ENCODE assay signal across 26 mouse cellular contexts in the genomic region with DNA sequence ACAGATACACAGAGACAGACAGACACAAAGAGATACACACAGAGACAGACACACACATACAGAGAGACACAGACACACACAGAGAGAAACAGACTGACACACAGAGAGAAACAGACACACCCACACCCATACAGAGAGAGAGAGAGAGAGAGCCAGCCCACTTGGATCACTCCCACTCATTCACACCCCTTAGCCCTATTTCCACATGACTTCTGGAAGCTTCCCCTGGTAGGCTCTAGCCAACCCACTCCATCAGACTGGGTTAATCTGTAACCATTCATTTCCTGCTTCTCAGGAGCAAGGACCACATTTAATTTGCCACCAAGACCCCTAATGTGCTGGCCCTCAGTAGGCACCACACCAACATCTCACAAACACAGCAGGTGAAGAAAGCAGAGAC. TPM values are rescaled to one million over a fixed set of nuclear protein-coding genes. Genes with fewer than 3 reads are reported as not detected.
DNase-seq lines count a peak whose midpoint lies in the region; ATAC-seq and TF ChIP-seq lines count a peak whose summit lies in the region.
"Had no signal": no experiment of that assay in that cellular context is flagged by ENCODE, and none has a peak within 500 bp of the region (broad histone marks: within the 10 kb centered on the region; RNA-seq: fewer than 3 reads in every experiment).

No protein-coding gene starts in this region.

- H3K27ac ChIP-seq in intestine, embryonic 15.5 days, result no peak overlapping the region
- H3K27ac ChIP-seq in intestine, postnatal 0 days (ENCODE audit: low read depth, low read length), result no peak overlapping the region
- no peak overlapping the region for H3K27ac ChIP-seq in lung, embryonic 16.5 days (ENCODE audit: low read length)
- peak overlapping the region; percentile 59 for H3K27ac ChIP-seq in brown adipose tissue, adult 24 weeks (replicated peaks; ENCODE audit: low read depth, low read length)
- H3K27ac ChIP-seq in liver, embryonic 16.5 days (ENCODE audit: low read length), result no peak overlapping the region
- H3K27ac ChIP-seq: embryonic facial prominence, embryonic 13.5 days; forebrain, embryonic 12.5 days; heart, embryonic 15.5 days; hindbrain, embryonic 13.5 days; layer of hippocampus, adult 2 months; limb, embryonic 12.5 days; midbrain, embryonic 13.5 days had no signal

- H3K4me2 ChIP-seq in intestine, embryonic 15.5 days (replicated peaks), result no peak overlapping the region
- no peak overlapping the region for H3K4me2 ChIP-seq in intestine, postnatal 0 days (replicated peaks; ENCODE audit: low read depth)
- H3K4me2 ChIP-seq in lung, embryonic 16.5 days (ENCODE audit: low read depth, low read length), result no peak overlapping the region
- 0 out of 2 replicates have a peak overlapping the region, but pooled peaks have one; percentile 12 for H3K4me2 ChIP-seq in liver, embryonic 16.5 days (ENCODE audit: low read depth, low read length)
- H3K4me2 ChIP-seq: embryonic facial prominence, embryonic 13.5 days; forebrain, embryonic 12.5 days; heart, embryonic 15.5 days; hindbrain, embryonic 13.5 days; limb, embryonic 12.5 days; lung, embryonic 14.5 days; midbrain, embryonic 13.5 days had no signal

- H3K4me1 ChIP-seq in intestine, embryonic 15.5 days (replicated peaks), result peaks cover under 1% of the 10 kb centered on the region
- no peaks in the 10 kb centered on the region for H3K4me1 ChIP-seq in intestine, postnatal 0 days (replicated peaks; ENCODE audit: control insufficient read depth, insufficient read depth, low read length)
- peaks cover 6% of the 10 kb centered on the region; the same call in 1 of the 2 replicates for H3K4me1 ChIP-seq in lung, embryonic 16.5 days (replicated peaks; ENCODE audit: control insufficient read depth, insufficient read depth, low read length)
- peaks cover under 1% of the 10 kb centered on the region for H3K4me1 ChIP-seq in brown adipose tissue, adult 24 weeks (ENCODE audit: control insufficient read depth, insufficient read depth, insufficient read length, low read length)
- H3K4me1 ChIP-seq in liver, embryonic 16.5 days (ENCODE audit: control insufficient read depth, low read depth, low read length), result no peaks in the 10 kb centered on the region
- H3K4me1 ChIP-seq: embryonic facial prominence, embryonic 13.5 days; forebrain, embryonic 12.5 days; hindbrain, embryonic 13.5 days; limb, embryonic 12.5 days; midbrain, embryonic 13.5 days had no signal

- no peaks in the 10 kb centered on the region for H3K36me3 ChIP-seq in intestine, embryonic 15.5 days
- H3K36me3 ChIP-seq in intestine, postnatal 0 days (ENCODE audit: control insufficient read depth, insufficient read depth), result no peaks in the 10 kb centered on the region
- H3K36me3 ChIP-seq in lung, embryonic 16.5 days (ENCODE audit: control insufficient read depth, insufficient read depth, low read length), result no peaks in the 10 kb centered on the region
- H3K36me3 ChIP-seq in liver, embryonic 16.5 days (ENCODE audit: control insufficient read depth, insufficient read depth), result no peaks in the 10 kb centered on the region
- H3K36me3 ChIP-seq: embryonic facial prominence, embryonic 13.5 days; forebrain, embryonic 12.5 days; heart, embryonic 15.5 days; hindbrain, embryonic 13.5 days; limb, embryonic 12.5 days; midbrain, embryonic 13.5 days had no signal

- ATAC-seq in intestine, embryonic 15.5 days, result 0 out of 2 replicates have a peak, but pooled peaks have one; percentile 39
- ATAC-seq in intestine, postnatal 0 days, result no peak
- ATAC-seq in lung, embryonic 16.5 days (ENCODE audit: low read depth), result peak; percentile 49; the same call in 1 of the 2 replicates
- ATAC-seq in liver, embryonic 16.5 days (ENCODE audit: low read depth), result peak; percentile 81
- ATAC-seq in megakaryocyte, adult 5-6 weeks (ENCODE audit: poor library complexity, severe bottlenecking), result no peak
- ATAC-seq: midbrain, embryonic 13.5 days had no signal

- H3K4me3 ChIP-seq in intestine, embryonic 15.5 days (replicated peaks), result no peak overlapping the region
- no peak overlapping the region for H3K4me3 ChIP-seq in intestine, postnatal 0 days (ENCODE audit: low read depth, low read length)
- no peak overlapping the region for H3K4me3 ChIP-seq in lung, embryonic 16.5 days (ENCODE audit: low read length)
- H3K4me3 ChIP-seq in brown adipose tissue, adult 24 weeks (ENCODE audit: insufficient read depth, low read depth, low read length), result no peak overlapping the region
- H3K4me3 ChIP-seq in liver, embryonic 16.5 days (ENCODE audit: low read depth, low read length), result no peak overlapping the region
- H3K4me3 ChIP-seq: embryonic facial prominence, embryonic 13.5 days; erythroblast, embryonic 14.5 days; forebrain, embryonic 12.5 days; heart, embryonic 15.5 days; hindbrain, embryonic 13.5 days; layer of hippocampus, adult 2 months; limb, embryonic 12.5 days; midbrain, embryonic 13.5 days had no signal

- TF ChIP-seq CTCF in intestine, postnatal 0 days (IDR thresholded peaks at IDR 0.05; ENCODE audit: low read depth), result no peak

- no peaks in the 10 kb centered on the region for H3K27me3 ChIP-seq in intestine, embryonic 15.5 days (replicated peaks)
- H3K27me3 ChIP-seq in intestine, postnatal 0 days (replicated peaks; ENCODE audit: control insufficient read depth, insufficient read depth, low read length), result 0 out of 2 replicates have a peak, but pooled peaks cover 4% of the 10 kb centered on the region
- no peaks in the 10 kb centered on the region for H3K27me3 ChIP-seq in lung, embryonic 16.5 days (ENCODE audit: control insufficient read depth, insufficient read depth, low read depth, low read length)
- no peaks in the 10 kb centered on the region for H3K27me3 ChIP-seq in liver, embryonic 16.5 days (ENCODE audit: control insufficient read depth, insufficient read depth, low read depth, low read length)
- H3K27me3 ChIP-seq: embryonic facial prominence, embryonic 13.5 days; forebrain, embryonic 12.5 days; heart, embryonic 15.5 days; hindbrain, embryonic 13.5 days; midbrain, embryonic 13.5 days had no signal

- no peak for DNase-seq in lung, adult 18-20 months
- DNase-seq in layer of hippocampus, postnatal 25 days (ENCODE audit: extremely low spot score in 1 of 2, low spot score in 1 of 2), result no peak
- DNase-seq: adrenal gland, adult 2 months; cerebellum, adult 18-20 months; cerebellum, postnatal 25 days; embryo, embryonic 11 days; heart, postnatal 36 days; kidney, postnatal 10 days; lung, embryonic 14.5 days; right cerebral cortex, postnatal 14 days; thymus, postnatal 25 days had no signal

- H3K9me3 ChIP-seq in intestine, embryonic 15.5 days, result no peaks in the 10 kb centered on the region
- H3K9me3 ChIP-seq in intestine, postnatal 0 days (ENCODE audit: control insufficient read depth), result no peaks in the 10 kb centered on the region
- no peaks in the 10 kb centered on the region for H3K9me3 ChIP-seq in lung, embryonic 16.5 days (ENCODE audit: control insufficient read depth, low read length)
- H3K9me3 ChIP-seq in liver, embryonic 16.5 days (replicated peaks; ENCODE audit: control insufficient read depth, low read length), result no peaks in the 10 kb centered on the region
- H3K9me3 ChIP-seq: embryonic facial prominence, embryonic 13.5 days; forebrain, embryonic 12.5 days; heart, embryonic 15.5 days; hindbrain, embryonic 13.5 days; limb, embryonic 12.5 days; midbrain, embryonic 13.5 days had no signal

- H3K9ac ChIP-seq in intestine, embryonic 15.5 days, result no peak overlapping the region
- no peak overlapping the region for H3K9ac ChIP-seq in intestine, postnatal 0 days (ENCODE audit: low read depth, low read length)
- H3K9ac ChIP-seq in lung, embryonic 16.5 days (ENCODE audit: low read length), result no peak overlapping the region
- no peak overlapping the region for H3K9ac ChIP-seq in liver, embryonic 16.5 days (ENCODE audit: low read depth, low read length)
- H3K9ac ChIP-seq: embryonic facial prominence, embryonic 13.5 days; forebrain, embryonic 12.5 days; heart, embryonic 15.5 days; hindbrain, embryonic 13.5 days; limb, embryonic 12.5 days; lung, embryonic 14.5 days; midbrain, embryonic 13.5 days had no signal

RNA-seq across cellular contexts. Expression of a gene that starts 42.9 kb away (rescaled TPM):
- 1.8 and 2.2 TPM in 2 replicates for polyA plus RNA-seq in intestine, embryonic 15.5 days (2015; fragmentation: Nextera tagmentation; extraction: Ambion mirVana)
- 1.5 TPM in 2 replicates for polyA plus RNA-seq in intestine, postnatal 0 days (2015; fragmentation: Nextera tagmentation; extraction: Ambion mirVana)
- 1.8 and 2.3 TPM in 2 replicates for polyA plus RNA-seq in lung, embryonic 16.5 days (2015; fragmentation: Nextera tagmentation; extraction: Ambion mirVana)
- polyA plus RNA-seq in brown adipose tissue, adult 24 weeks (2012; ENCODE audit: insufficient read depth, insufficient read length, missing spikeins), result 0.99 and 1.8 TPM in 2 replicates
- polyA plus RNA-seq in liver, embryonic 16.5 days (2015; fragmentation: Nextera tagmentation; extraction: Ambion mirVana), result 0.04 and 0.07 TPM in 2 replicates
- total RNA-seq in megakaryocyte, adult 5-6 weeks (2015), result 6.8 and 8.5 TPM in 2 replicates
- 6.9 and 8.6 TPM in 2 replicates for total RNA-seq in megakaryocyte, adult 5-6 weeks (2017)
- total RNA-seq in layer of hippocampus, postnatal 25 days (2021), result 10 to 100 TPM; 72.1 to 76.1 TPM
- total RNA-seq: monocyte, adult 5-6 weeks had no signal
- polyA plus RNA-seq: erythroblast, embryonic 14.5 days had no signal

Comparison
In these comparisons a context has a peak if more than half of its experiments do, and no peak if none do; other contexts are left out.
1. ATAC-seq: peak in intestine, embryonic 15.5 days (single experiment), lung, embryonic 16.5 days (single experiment) and liver, embryonic 16.5 days (single experiment); none in intestine, postnatal 0 days (single experiment) and megakaryocyte, adult 5-6 weeks (single experiment).